Mouse (Mus musculus): ENCODE data around the gene Vtcn1.

GRCm38 (mm10) chr3:100922506-100923375 lies 97.5 kb downstream of the Vtcn1 start:
- no peak for TF ChIP-seq CHD2 (IDR thresholded peaks at IDR 0.05; ENCODE audit: low read depth, low read length)
- no peak for TF ChIP-seq HCFC1 (IDR thresholded peaks at IDR 0.05; ENCODE audit: borderline replicate concordance, insufficient read depth, low read length)
- no peak for TF ChIP-seq ZC3H11A (IDR thresholded peaks at IDR 0.05; ENCODE audit: borderline replicate concordance, low read depth, low read length)
- no peak for TF ChIP-seq MAFK (IDR thresholded peaks at IDR 0.05; ENCODE audit: insufficient read depth, low read depth, low read length)
- TF ChIP-seq ZNF384 (IDR thresholded peaks at IDR 0.05; ENCODE audit: low read depth, low read length) = no peak

All from ES-E14 (cell line).